Mouse (Mus musculus) T-helper 2 cell (primary cell): ENCODE results near the gene Rnf121.

Experiments
- in situ Hi-C: fragments of 300-600 bp; cut with MboI, MseI; formaldehyde crosslinking; loops from one replicate; pipeline ENCODE4 v1.15.1; 2025; ENCODE audit warnings: high pct_unique_total_duplicates

The Rnf121 gene

GRCm38 (mm10) chr7:102065046-102065891 lies at the start of gene Rnf121, which contains the start of the genes Xndc1 and Xntrpc:
TSS of gene Rnf121 (minus strand) at chr7:102065469.
TSS of gene Xndc1 (plus strand) at chr7:102065511.
TSS of gene Xntrpc (plus strand) at chr7:102065713.
- in situ Hi-C loops: loop anchor here (10.0 kb wide), 1 partner anchor 130 kb away; the partner anchor contains the start of genes Lrrc51 and Numa1

DNA sequence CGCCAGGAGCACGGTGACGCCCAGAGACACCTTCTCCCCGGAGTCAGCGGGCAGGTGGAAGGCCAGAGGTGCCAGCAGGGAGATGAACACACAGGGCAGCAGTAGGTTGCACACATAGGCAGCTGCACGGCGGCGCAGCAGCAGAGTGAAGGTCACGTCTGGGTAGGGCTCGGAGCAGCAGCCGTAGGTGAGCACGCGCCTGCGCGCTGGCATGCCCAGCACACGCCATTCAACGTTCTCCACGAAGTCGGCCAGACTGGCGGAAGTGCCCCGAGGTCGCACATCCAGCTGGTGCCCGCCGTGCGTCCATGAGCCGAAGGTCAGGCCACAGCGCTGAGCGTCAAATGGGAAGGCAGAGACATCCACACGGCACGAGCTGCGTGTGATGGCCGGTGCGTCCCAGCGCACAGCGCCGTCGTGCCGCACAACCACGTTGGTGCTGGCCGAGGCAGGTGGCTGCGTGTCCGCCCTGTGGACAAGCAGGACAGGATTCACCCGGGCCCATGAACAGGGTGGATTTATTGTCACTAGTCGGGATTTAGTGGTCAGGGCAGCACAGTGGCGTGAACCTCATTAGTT lies 48.0 kb upstream of the Rnf121 start:
- in situ Hi-C loops: loop anchor here (5.0 kb wide), 1 partner anchor 76 kb away; no protein-coding TSS in a partner anchor

DNA sequence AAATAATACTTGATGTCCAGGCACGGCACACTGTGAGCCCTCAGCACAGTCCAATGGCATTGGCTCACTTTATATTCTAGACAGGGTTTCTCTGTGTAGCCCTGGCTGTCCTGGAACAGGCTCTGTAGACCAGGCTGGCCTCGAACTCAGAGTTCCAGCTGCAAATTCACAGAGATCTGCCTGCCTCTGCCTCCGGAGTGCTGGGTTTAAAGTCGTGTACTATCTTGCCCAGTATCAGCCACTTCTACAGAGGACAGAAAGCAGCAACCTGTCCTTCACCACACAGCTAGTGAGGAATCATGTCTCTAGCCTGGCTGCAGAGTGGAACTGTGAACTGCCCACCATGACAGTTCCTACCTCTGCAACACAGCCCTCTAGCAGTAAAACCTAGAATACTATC lies 44.5 kb upstream of the Rnf121 start:
- in situ Hi-C loops: loop anchor here (5.0 kb wide), 1 partner anchor 72 kb away; no protein-coding TSS in a partner anchor

DNA sequence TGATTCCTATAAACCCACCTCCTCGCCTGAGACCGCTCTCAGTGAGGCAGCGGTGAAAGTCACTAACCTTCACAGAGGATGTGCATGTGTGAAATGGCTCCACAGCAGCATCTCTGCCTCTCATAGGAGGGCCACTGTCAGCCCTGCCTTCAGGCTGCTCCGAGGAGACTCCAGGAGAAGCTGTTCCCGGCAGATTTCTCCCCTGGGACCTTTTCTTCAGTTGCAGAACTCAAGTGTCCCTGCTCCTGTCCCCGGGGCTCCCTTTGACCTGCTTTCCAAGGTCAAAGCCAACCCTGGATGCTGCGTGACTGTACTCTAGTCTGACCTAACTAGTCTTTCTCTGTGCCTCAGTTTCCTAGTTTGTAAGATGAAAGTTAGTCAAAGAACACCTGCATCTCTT lies 43.9 kb upstream of the Rnf121 start, which contains the start of gene Art5:
Art5 (minus strand) TSS at position 319 of the 400 bp plus-strand sequence.
- in situ Hi-C loops: no loop called here

GRCm38 (mm10) chr7:102108206-102108605 lies 42.9 kb upstream of the Rnf121 start:
- in situ Hi-C loops: no loop called here

GRCm38 (mm10) chr7:102106700-102107141 lies 41.5 kb upstream of the Rnf121 start:
- in situ Hi-C loops: no loop called here

- in situ Hi-C loops: no loop called here
Observed at GRCm38 (mm10) chr7:102104126-102104525, 38.9 kb upstream of the Rnf121 start.

DNA sequence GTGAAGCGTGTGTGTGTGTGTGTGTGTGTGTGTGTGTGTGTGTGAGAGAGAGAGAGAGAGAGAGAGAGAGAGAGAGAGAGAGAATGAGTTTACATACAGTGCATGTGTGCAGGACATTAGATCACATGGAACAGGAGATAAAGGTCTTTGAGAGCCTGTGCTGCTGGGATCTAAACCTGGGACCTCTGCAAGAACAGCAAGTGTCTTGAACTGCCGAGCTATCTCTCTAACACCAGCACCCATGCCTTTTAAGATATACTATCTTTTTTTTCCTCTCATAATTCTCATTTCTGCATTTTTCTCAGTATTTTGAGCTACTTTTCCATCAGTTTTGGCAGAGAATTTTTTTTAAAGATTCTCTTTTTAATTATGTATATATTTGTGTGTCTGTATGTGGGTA lies 38.3 kb upstream of the Rnf121 start:
- in situ Hi-C loops: no loop called here

DNA sequence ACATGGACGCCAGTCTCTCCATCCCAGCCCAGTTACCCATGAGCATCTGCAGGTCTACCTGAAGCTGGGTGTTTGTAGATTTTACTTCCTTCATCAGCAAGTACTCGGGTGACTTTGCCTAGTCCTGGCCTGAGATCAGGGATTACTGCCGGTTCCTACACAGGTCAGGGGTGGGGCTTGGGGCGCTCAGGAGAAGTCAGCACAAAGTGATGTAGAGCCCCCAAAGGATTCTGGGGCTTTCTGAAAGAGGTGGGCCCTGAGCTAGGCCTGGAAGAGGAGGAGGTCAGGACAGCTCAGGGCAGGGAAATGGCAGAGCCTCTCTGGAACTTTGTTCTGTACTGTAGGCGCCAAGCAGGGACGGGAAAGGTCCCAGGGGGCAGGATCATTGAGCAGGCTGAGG lies 37.4 kb upstream of the Rnf121 start:
- in situ Hi-C loops: no loop called here

DNA sequence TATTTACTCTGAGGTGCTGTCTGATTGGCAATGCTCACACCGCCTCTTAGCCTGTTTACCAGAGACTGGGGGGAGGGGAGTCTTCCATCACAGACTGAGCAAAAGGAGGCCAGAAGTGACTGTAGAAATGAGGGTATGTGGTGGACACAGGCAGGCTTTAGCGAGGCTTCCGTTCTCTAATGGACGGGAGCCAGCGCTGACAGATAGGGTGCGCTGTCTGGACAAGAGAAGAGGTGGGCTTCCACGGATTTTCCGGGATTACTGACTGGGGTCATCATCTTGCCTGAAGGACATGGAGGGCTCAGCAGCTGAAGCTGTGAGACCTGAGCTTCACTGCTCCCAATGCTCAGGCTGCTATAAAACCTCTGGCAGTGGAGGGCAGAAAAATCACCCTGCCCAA lies 37.0 kb upstream of the Rnf121 start:
- in situ Hi-C loops: no loop called here

DNA sequence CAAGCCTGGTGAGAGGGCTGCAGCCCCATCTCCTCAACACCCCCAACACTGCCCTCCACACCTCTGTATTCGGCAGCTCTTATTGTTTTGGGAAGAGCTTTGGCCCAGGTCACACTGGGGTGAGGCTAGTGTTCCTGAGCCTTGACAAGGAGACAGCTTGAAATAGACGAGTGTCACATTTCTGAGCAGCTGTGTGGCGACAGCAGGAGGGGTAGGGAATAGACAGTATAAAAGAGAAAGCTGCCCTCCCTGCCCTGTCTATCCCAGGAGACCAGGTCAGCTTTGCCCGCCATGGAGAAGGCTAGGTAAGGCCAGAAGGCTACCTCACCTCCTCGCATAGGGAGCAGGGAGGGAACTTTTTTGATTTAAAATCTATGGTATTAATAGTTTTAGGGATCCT lies 36.2 kb upstream of the Rnf121 start, which contains the start of gene Art1:
Art1 (plus strand) TSS at position 257 of the 400 bp plus-strand sequence.
- in situ Hi-C loops: no loop called here

- in situ Hi-C loops: no loop called here
Observed at GRCm38 (mm10) chr7:102100868-102101267, 35.6 kb upstream of the Rnf121 start.

DNA sequence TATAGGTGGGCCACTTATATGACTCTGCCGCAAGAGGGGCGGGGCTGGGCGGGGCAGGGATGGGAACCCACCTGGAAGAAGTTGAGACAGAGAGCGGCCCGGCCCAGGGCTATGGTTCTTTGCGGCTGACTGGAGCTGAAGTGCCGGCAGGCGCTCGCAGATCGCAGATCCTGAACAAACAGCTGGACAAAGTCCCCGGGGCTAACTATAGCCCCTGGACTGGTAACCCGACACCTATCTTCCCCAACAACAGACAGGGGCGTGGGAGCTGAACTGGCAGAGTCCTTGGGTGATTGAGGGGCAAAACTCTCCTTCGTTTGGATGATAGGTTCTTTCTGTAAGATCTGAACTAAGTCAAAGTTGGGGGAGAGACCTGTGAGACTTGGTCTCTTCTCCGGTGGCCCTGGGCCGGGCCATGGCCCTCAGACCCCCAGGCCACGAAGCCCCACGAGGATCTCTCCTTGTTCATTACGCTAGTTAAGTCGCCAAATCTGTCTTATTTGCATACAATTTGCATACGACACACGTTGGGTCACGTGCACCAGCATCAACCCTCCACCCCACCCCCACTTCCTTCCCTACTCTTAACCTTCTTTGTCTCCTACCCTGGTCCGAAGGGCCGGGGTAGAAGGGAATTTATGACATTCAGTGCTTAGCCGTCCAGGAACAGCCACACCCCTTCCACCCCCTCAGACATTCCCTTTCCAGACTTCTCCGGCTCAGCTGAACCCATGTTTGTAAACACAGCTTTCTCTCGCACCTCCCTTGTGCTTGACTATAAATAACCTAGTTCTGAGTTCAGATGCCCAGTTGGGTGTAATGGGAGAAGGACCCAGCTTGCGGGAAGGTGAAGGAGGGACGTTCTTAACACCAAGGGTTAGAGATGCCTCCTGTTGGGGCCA lies 34.7 kb upstream of the Rnf121 start:
- in situ Hi-C loops: no loop called here

GRCm38 (mm10) chr7:102087336-102087735 lies 22.1 kb upstream of the Rnf121 start:
- in situ Hi-C loops: no loop called here

GRCm38 (mm10) chr7:102084041-102084696 lies 18.9 kb upstream of the Rnf121 start:
- in situ Hi-C loops: loop anchor here (5.0 kb wide), 1 partner anchor 37 kb away; no protein-coding TSS in a partner anchor

DNA sequence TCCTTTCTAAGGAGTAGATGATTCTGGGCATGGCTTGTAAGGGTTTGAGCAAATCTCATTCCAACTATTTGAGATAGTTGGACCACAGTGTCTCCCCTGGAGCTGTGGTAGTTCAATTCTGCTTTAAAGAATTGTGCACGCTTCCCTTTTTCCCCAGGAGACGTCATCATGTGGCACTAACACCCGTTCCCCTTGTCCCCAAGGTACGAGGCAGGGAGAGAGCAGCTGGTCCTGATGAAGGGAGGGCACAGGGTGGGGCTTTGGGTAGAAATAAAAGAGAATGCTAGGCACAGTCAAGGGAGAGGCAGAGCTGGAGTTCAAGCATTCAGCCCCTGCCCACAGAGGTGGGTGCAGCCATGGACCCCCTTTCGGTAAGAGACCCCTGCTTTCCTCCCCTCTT lies 17.5 kb upstream of the Rnf121 start, which contains the start of gene Trpc2:
Trpc2 (plus strand) TSS at position 301 of the 400 bp plus-strand sequence.
- in situ Hi-C loops: loop anchor here (5.0 kb wide), 1 partner anchor 36 kb away; no protein-coding TSS in a partner anchor

- in situ Hi-C loops: loop anchor here (5.0 kb wide), 1 partner anchor 34 kb away; no protein-coding TSS in a partner anchor
Observed at GRCm38 (mm10) chr7:102081784-102082183, 16.5 kb upstream of the Rnf121 start.

- in situ Hi-C loops: loop anchor here (5.0 kb wide), 1 partner anchor 33 kb away; no protein-coding TSS in a partner anchor
Observed at GRCm38 (mm10) chr7:102080311-102080710, 15.0 kb upstream of the Rnf121 start.

GRCm38 (mm10) chr7:102078517-102078916 lies 13.2 kb upstream of the Rnf121 start:
- in situ Hi-C loops: no loop called here

GRCm38 (mm10) chr7:102076714-102077296 lies 11.5 kb upstream of the Rnf121 start:
- in situ Hi-C loops: no loop called here
